12 mouse cellular contexts compared by ENCODE assay signal in genomic region chr4:34782730-34783129, GRCm38 (mm10). TPM values are rescaled to one million over a fixed set of nuclear protein-coding genes. Genes with fewer than 3 reads are reported as not detected.
A peak's percentile ranks its signal among the peaks of the same experiment; 100 is the strongest.
DNase-seq lines count a peak whose midpoint lies in the region; ATAC-seq and TF ChIP-seq lines count a peak whose summit lies in the region.
"Had no signal": no experiment of that assay in that cellular context is flagged by ENCODE, and none has a peak within 500 bp of the region (broad histone marks: within the 10 kb centered on the region; RNA-seq: fewer than 3 reads in every experiment).

No protein-coding gene starts in this region.

- H3K9me3 ChIP-seq in forebrain, embryonic 14.5 days (replicated peaks; ENCODE audit: control insufficient read depth, low read length) = no peaks in the 10 kb centered on the region
- no peaks in the 10 kb centered on the region for H3K9me3 ChIP-seq in forebrain, embryonic 12.5 days
- no peaks in the 10 kb centered on the region for H3K9me3 ChIP-seq in liver, embryonic 14.5 days (ENCODE audit: control insufficient read depth, low read length)
- H3K9me3 ChIP-seq in liver, embryonic 11.5 days (ENCODE audit: control insufficient read depth, low read length) = no peaks in the 10 kb centered on the region
- H3K9me3 ChIP-seq in G1E (replicated peaks) = peaks cover 2% of the 10 kb centered on the region; the same call in 1 of the 2 replicates
- H3K9me3 ChIP-seq: hindbrain, embryonic 13.5 days; limb, embryonic 10.5 days had no signal

- no peaks in the 10 kb centered on the region for H3K4me1 ChIP-seq in forebrain, embryonic 14.5 days (ENCODE audit: control insufficient read depth, insufficient read depth, low read length)
- H3K4me1 ChIP-seq in forebrain, embryonic 12.5 days = no peaks in the 10 kb centered on the region
- H3K4me1 ChIP-seq in liver, embryonic 14.5 days (replicated peaks; ENCODE audit: control insufficient read depth in 2 of 2, insufficient read depth in 2 of 2, low read length in 1 of 2) = no peaks in the 10 kb centered on the region
- no peaks in the 10 kb centered on the region for H3K4me1 ChIP-seq in liver, embryonic 11.5 days (replicated peaks; ENCODE audit: control insufficient read depth, insufficient read depth, low read length)
- H3K4me1 ChIP-seq in G1E (ENCODE audit: insufficient read depth, low read depth, low read length) = peaks cover 18% of the 10 kb centered on the region
- H3K4me1 ChIP-seq: forebrain, embryonic 10.5 days had no signal

- no peak overlapping the region for H3K4me3 ChIP-seq in forebrain, embryonic 14.5 days (ENCODE audit: low read depth, low read length)
- no peak overlapping the region for H3K4me3 ChIP-seq in forebrain, embryonic 12.5 days (replicated peaks)
- no peak overlapping the region for H3K4me3 ChIP-seq in liver, embryonic 14.5 days (ENCODE audit: insufficient read depth in 1 of 2, low read depth in 2 of 2, low read length in 2 of 2)
- H3K4me3 ChIP-seq in liver, embryonic 11.5 days (ENCODE audit: low read depth, low read length) = no peak overlapping the region
- H3K4me3 ChIP-seq in G1E (ENCODE audit: low read depth, low read length) = no peak overlapping the region
- H3K4me3 ChIP-seq: forebrain, embryonic 10.5 days; hindbrain, embryonic 13.5 days; limb, embryonic 10.5 days had no signal

- 32% methylated on average over 4 of the region's 4 CpGs for WGBS in forebrain, embryonic 14.5 days
- 38% methylated on average over 4 of the region's 4 CpGs for WGBS in forebrain, embryonic 12.5 days
- 26% methylated on average over 4 of the region's 4 CpGs for WGBS in liver, embryonic 14.5 days (ENCODE audit: insufficient replicate concordance)
- 34% methylated on average over 4 of the region's 4 CpGs for WGBS in liver, embryonic 11.5 days

- no peak overlapping the region for H3K9ac ChIP-seq in forebrain, embryonic 14.5 days (ENCODE audit: low read length)
- no peak overlapping the region for H3K9ac ChIP-seq in forebrain, embryonic 12.5 days
- H3K9ac ChIP-seq in liver, embryonic 14.5 days (replicated peaks) = no peak overlapping the region
- no peak overlapping the region for H3K9ac ChIP-seq in liver, embryonic 11.5 days (ENCODE audit: low read depth, low read length)
- H3K9ac ChIP-seq: hindbrain, embryonic 13.5 days had no signal

- no peak for ATAC-seq in forebrain, embryonic 14.5 days
- no peak for ATAC-seq in forebrain, embryonic 12.5 days (ENCODE audit: low FRiP score)
- no peak for ATAC-seq in liver, embryonic 14.5 days (ENCODE audit: insufficient read depth)
- no peak for ATAC-seq in liver, embryonic 11.5 days (replicated peaks; ENCODE audit: low FRiP score)
- no peak for ATAC-seq in G1E (ENCODE audit: extremely low read depth, insufficient number of reproducible peaks, low FRiP score, poor library complexity, severe bottlenecking)
- no peak for ATAC-seq in inflammation-experienced regulatory T-cells, adult 6 months

- H3K36me3 ChIP-seq in forebrain, embryonic 14.5 days (ENCODE audit: control insufficient read depth, insufficient read depth, low read length) = no peaks in the 10 kb centered on the region
- H3K36me3 ChIP-seq in forebrain, embryonic 12.5 days (replicated peaks) = no peaks in the 10 kb centered on the region
- no peaks in the 10 kb centered on the region for H3K36me3 ChIP-seq in liver, embryonic 14.5 days (replicated peaks; ENCODE audit: control insufficient read depth, insufficient read depth, low read depth)
- no peaks in the 10 kb centered on the region for H3K36me3 ChIP-seq in liver, embryonic 11.5 days (ENCODE audit: control insufficient read depth, insufficient read depth, low read length)
- H3K36me3 ChIP-seq in G1E (replicated peaks) = no peaks in the 10 kb centered on the region
- H3K36me3 ChIP-seq: forebrain, embryonic 10.5 days; hindbrain, embryonic 13.5 days; limb, embryonic 10.5 days had no signal

- no peak overlapping the region for H3K27ac ChIP-seq in forebrain, embryonic 14.5 days (ENCODE audit: low read depth, low read length)
- no peak overlapping the region for H3K27ac ChIP-seq in forebrain, embryonic 12.5 days
- no peak overlapping the region for H3K27ac ChIP-seq in liver, embryonic 14.5 days
- no peak overlapping the region for H3K27ac ChIP-seq in liver, embryonic 11.5 days (ENCODE audit: low read depth, low read length)
- H3K27ac ChIP-seq: forebrain, embryonic 10.5 days; hindbrain, embryonic 13.5 days; limb, embryonic 10.5 days had no signal

- DNase-seq in forebrain, embryonic 14.5 days (ENCODE audit: low spot score) = peak; percentile 39
- DNase-seq in liver, embryonic 14.5 days (ENCODE audit: low read depth in 3 of 3, low spot score in 3 of 3) = no peak
- no peak for DNase-seq in liver, embryonic 11.5 days (ENCODE audit: low spot score)
- DNase-seq in G1E (ENCODE audit: low spot score) = peak; percentile 12
- peak; percentile 33 for DNase-seq in retina, postnatal 7 days (ENCODE audit: low read depth, low spot score)
- no peak for DNase-seq in adrenal gland, postnatal 4 days (ENCODE audit: low spot score in 2 of 2)

- peak; percentile 47 for TF ChIP-seq CTCF in liver, embryonic 14.5 days (IDR thresholded peaks at IDR 0.05; ENCODE audit: low read depth)
- no peak for TF ChIP-seq CTCF in G1E (IDR thresholded peaks at IDR 0.05; ENCODE audit: low read depth, low read length)

- no peaks in the 10 kb centered on the region for H3K27me3 ChIP-seq in forebrain, embryonic 14.5 days (replicated peaks; ENCODE audit: control insufficient read depth, insufficient read depth, low read length)
- H3K27me3 ChIP-seq in forebrain, embryonic 12.5 days = no peaks in the 10 kb centered on the region
- H3K27me3 ChIP-seq in liver, embryonic 14.5 days (ENCODE audit: control insufficient read depth, insufficient read depth, low read length) = no peaks in the 10 kb centered on the region
- H3K27me3 ChIP-seq in liver, embryonic 11.5 days (replicated peaks; ENCODE audit: control insufficient read depth, insufficient read depth, low read length) = no peaks in the 10 kb centered on the region
- H3K27me3 ChIP-seq in G1E (ENCODE audit: insufficient read depth, low read length) = peaks cover 21% of the 10 kb centered on the region
- H3K27me3 ChIP-seq: hindbrain, embryonic 13.5 days had no signal

- H3K4me2 ChIP-seq in forebrain, embryonic 14.5 days (ENCODE audit: low read length) = no peak overlapping the region
- no peak overlapping the region for H3K4me2 ChIP-seq in forebrain, embryonic 12.5 days
- H3K4me2 ChIP-seq in liver, embryonic 14.5 days (ENCODE audit: low read depth) = no peak overlapping the region
- H3K4me2 ChIP-seq in liver, embryonic 11.5 days = no peak overlapping the region
- H3K4me2 ChIP-seq: hindbrain, embryonic 13.5 days had no signal

- TF ChIP-seq EP300 in liver, embryonic 14.5 days (IDR thresholded peaks at IDR 0.05; ENCODE audit: low read depth) = no peak

RNA-seq across cellular contexts. Expression of gene Smim8, which starts 4.5 kb away (rescaled TPM):
- 55.0 and 68.2 TPM in 2 replicates for polyA plus RNA-seq in forebrain, embryonic 14.5 days (2014; fragmentation: Nextera tagmentation; extraction: Ambion mirVana)
- polyA plus RNA-seq in forebrain, embryonic 12.5 days (2016; fragmentation: Nextera tagmentation; extraction: Ambion mirVana) = 49.9 and 50.2 TPM in 2 replicates
- polyA plus RNA-seq in liver, embryonic 14.5 days (2012; rRNA removed) = 4.0 and 8.5 TPM in 2 replicates
- 26.4 and 30.6 TPM in 2 replicates for polyA plus RNA-seq in liver, embryonic 14.5 days (2014; fragmentation: Nextera tagmentation; extraction: Ambion mirVana)
- polyA plus RNA-seq in liver, embryonic 11.5 days (2014; fragmentation: Nextera tagmentation; extraction: Ambion mirVana) = 42.9 and 45.0 TPM in 2 replicates
- total RNA-seq in G1E (2014; fragmentation: Nextera tagmentation) = 41.4 and 43.7 TPM in 2 replicates
- total RNA-seq in G1E (2017) = 66.0 and 92.9 TPM in 2 replicates
- polyA plus RNA-seq in G1E (2012) = 17.0 and 27.0 TPM in 2 replicates
- 10 to 100 TPM; 18.3 to 24.7 TPM for total RNA-seq in adrenal gland, postnatal 4 days (2021)
- 10 to 100 TPM; 49.9 to 66.6 (median 62.0) TPM for polyA plus RNA-seq in inflammation-experienced regulatory T-cells, adult 6 months (2017; shearing (Covaris generic))

RNA-seq across cellular contexts. Expression of gene Gm136, which starts 26.7 kb away (rescaled TPM):
- polyA plus RNA-seq in forebrain, embryonic 14.5 days (2014; fragmentation: Nextera tagmentation; extraction: Ambion mirVana) = not detected in 2 replicates
- polyA plus RNA-seq in forebrain, embryonic 12.5 days (2016; fragmentation: Nextera tagmentation; extraction: Ambion mirVana) = not detected in 2 replicates
- polyA plus RNA-seq in liver, embryonic 14.5 days (2012; rRNA removed) = not detected in 2 replicates
- not detected in 2 replicates for polyA plus RNA-seq in liver, embryonic 14.5 days (2014; fragmentation: Nextera tagmentation; extraction: Ambion mirVana)
- not detected in 2 replicates for polyA plus RNA-seq in liver, embryonic 11.5 days (2014; fragmentation: Nextera tagmentation; extraction: Ambion mirVana)
- total RNA-seq in G1E (2014; fragmentation: Nextera tagmentation) = not detected in 2 replicates
- 0.17 TPM in 1 of 2 replicates, not detected in the other for total RNA-seq in G1E (2017)
- not detected in 2 replicates for polyA plus RNA-seq in G1E (2012)
- not detected for total RNA-seq in adrenal gland, postnatal 4 days (2021)
- polyA plus RNA-seq in inflammation-experienced regulatory T-cells, adult 6 months (2017; shearing (Covaris generic)) = not detected
- total RNA-seq: monocyte, adult 5-6 weeks had no signal
- polyA plus RNA-seq: forebrain, embryonic 10.5 days; hindbrain, embryonic 13.5 days; limb, embryonic 10.5 days had no signal

RNA-seq across cellular contexts. Expression of gene Cfap206, which starts 52.7 kb away (rescaled TPM):
- 3.0 and 3.2 TPM in 2 replicates for polyA plus RNA-seq in forebrain, embryonic 14.5 days (2014; fragmentation: Nextera tagmentation; extraction: Ambion mirVana)
- 1.4 and 1.8 TPM in 2 replicates for polyA plus RNA-seq in forebrain, embryonic 12.5 days (2016; fragmentation: Nextera tagmentation; extraction: Ambion mirVana)
- not detected in 2 replicates for polyA plus RNA-seq in liver, embryonic 14.5 days (2012; rRNA removed)
- not detected in 2 replicates for polyA plus RNA-seq in liver, embryonic 14.5 days (2014; fragmentation: Nextera tagmentation; extraction: Ambion mirVana)
- 0.13 TPM in 1 of 2 replicates, not detected in the other for polyA plus RNA-seq in liver, embryonic 11.5 days (2014; fragmentation: Nextera tagmentation; extraction: Ambion mirVana)
- total RNA-seq in G1E (2014; fragmentation: Nextera tagmentation) (not detected in 2 replicates), G1E (2017) (0.11 TPM in 1 of 2 replicates, not detected in the other)
- polyA plus RNA-seq in G1E (2012) = not detected in 2 replicates
- under 1 TPM; 0.51 to 0.81 TPM for total RNA-seq in adrenal gland, postnatal 4 days (2021)
- polyA plus RNA-seq in inflammation-experienced regulatory T-cells, adult 6 months (2017; shearing (Covaris generic)) = not detected

Comparison
In these comparisons a context has a peak if more than half of its experiments do, and no peak if none do; other contexts are left out.
1. DNase-seq: peak in forebrain, embryonic 14.5 days (single experiment), G1E (single experiment) and retina, postnatal 7 days (single experiment); none in liver, embryonic 14.5 days (0 of 3), liver, embryonic 11.5 days (single experiment) and adrenal gland, postnatal 4 days (0 of 2).